Mouse (Mus musculus) adrenal gland, postnatal 4 days (tissue): Measurements from ENCODE around the gene Rab20. TPM values are rescaled to one million over a fixed set of nuclear protein-coding genes. Genes with fewer than 3 reads are reported as not detected.
A peak's percentile ranks its signal among the peaks of the same experiment; 100 is the strongest.

ENCODE experiments used
- DNase-seq, 2 experiments: peaks; one replicate each; pipeline ENCODE4 v3.0.0; 2021 to 2022; ENCODE audit warnings: low spot score in 2 of 2, mixed read lengths in 2 of 2
- total RNA-seq, 2 experiments: library from RNA; stranded (reverse); gene quantifications; 2 replicates each; pipeline ENCODE4 v1.2.3; 2021

Gene Rab20
- total RNA-seq, 2 experiments from 2014 or later: 8.7 to 10.9 TPM

- DNase-seq: no peak
Observed at GRCm38 (mm10) chr8:11457981-11458836, 20.3 kb downstream of the Rab20 start.

GRCm38 (mm10) chr8:11457278-11457677, 21.2 kb downstream of the Rab20 start:
- DNase-seq: no peak

- DNase-seq: no peak
Observed at GRCm38 (mm10) chr8:11454228-11454627, 24.3 kb downstream of the Rab20 start.

GRCm38 (mm10) chr8:11452974-11453373, 25.5 kb downstream of the Rab20 start:
- no peak for DNase-seq

GRCm38 (mm10) chr8:11452559-11452958, 26.0 kb downstream of the Rab20 start:
- no peak for DNase-seq

- DNase-seq: no peak
Observed at GRCm38 (mm10) chr8:11452152-11452551, 26.4 kb downstream of the Rab20 start.

- no peak for DNase-seq
Observed at GRCm38 (mm10) chr8:11450184-11451113, 28.1 kb downstream of the Rab20 start.

GRCm38 (mm10) chr8:11447910-11448570, 30.5 kb downstream of the Rab20 start:
- DNase-seq: no peak

- no peak for DNase-seq
Observed at GRCm38 (mm10) chr8:11445790-11446189, 32.7 kb downstream of the Rab20 start.

- no peak for DNase-seq
Observed at GRCm38 (mm10) chr8:11444216-11444615, 34.3 kb downstream of the Rab20 start.

GRCm38 (mm10) chr8:11443611-11444010, 34.9 kb downstream of the Rab20 start:
- no peak for DNase-seq

GRCm38 (mm10) chr8:11441291-11441690, 37.2 kb downstream of the Rab20 start:
- DNase-seq: no peak

- DNase-seq: no peak
Observed at GRCm38 (mm10) chr8:11437862-11438261, 40.6 kb downstream of the Rab20 start.

GRCm38 (mm10) chr8:11430688-11431087, 47.8 kb downstream of the Rab20 start:
- no peak for DNase-seq

- no peak for DNase-seq
Observed at GRCm38 (mm10) chr8:11423091-11423490, 55.4 kb downstream of the Rab20 start.

GRCm38 (mm10) chr8:11421968-11422367, 56.5 kb downstream of the Rab20 start:
- no peak for DNase-seq

GRCm38 (mm10) chr8:11421105-11421504, 57.4 kb downstream of the Rab20 start:
- DNase-seq: peak; percentile 29 to 30

GRCm38 (mm10) chr8:11419645-11420044, 58.9 kb downstream of the Rab20 start:
- DNase-seq: no peak

- DNase-seq: no peak
Observed at GRCm38 (mm10) chr8:11419232-11419631, 59.3 kb downstream of the Rab20 start.

GRCm38 (mm10) chr8:11417762-11418161, 60.7 kb downstream of the Rab20 start:
- no peak for DNase-seq

GRCm38 (mm10) chr8:11415089-11415488, 63.4 kb downstream of the Rab20 start:
- DNase-seq: no peak
